Mouse (Mus musculus) hindbrain, embryonic 14.5 days (tissue): ENCODE measurements at regions not wholly inside any gene's neighbourhood (a gene's known extent, or its start where the extent isn't known, plus 50 kb on each side); places are given as distances from the start of the nearest gene placed in this dataset.
A peak's percentile ranks its signal among the peaks of the same experiment; 100 is the strongest.

Source experiments
- ATAC-seq: fragments of 200-750 bp; cut with Nextera tagmentation; 2 replicates; pipeline ENCODE4 v1.8.0; 2017; ENCODE audit warnings: moderate number of reproducible peaks, mild to moderate bottlenecking, moderate TSS enrichment, moderate library complexity; ENCODE audit not compliant: low FRiP score
- DNase-seq: peaks from one replicate; pipeline ENCODE4 v3.0.0-alpha.2; 2015; ENCODE audit warnings: low spot score
- H3K27ac ChIP-seq: fragments of 300-500 bp; sonication (generic); 2 replicates; pipeline ENCODE4 v1.5.1; 2014; ENCODE audit warnings: mild to moderate bottlenecking, moderate library complexity
- H3K27me3 ChIP-seq: fragments of 300-500 bp; sonication (generic); 2 replicates; pipeline ENCODE4 v1.6.1; 2014; ENCODE audit warnings: mild to moderate bottlenecking, low read length, mixed read lengths; ENCODE audit not compliant: control insufficient read depth, insufficient read depth
- H3K36me3 ChIP-seq: fragments of 300-500 bp; sonication (generic); replicated peaks from 2 replicates; pipeline ENCODE4 v1.6.1; 2014; ENCODE audit not compliant: control insufficient read depth, insufficient read depth
- H3K4me1 ChIP-seq: fragments of 300-500 bp; sonication (generic); replicated peaks from 2 replicates; pipeline ENCODE4 v1.6.1; 2014; ENCODE audit warnings: antibody characterized with exemption, low read length, mixed read lengths; ENCODE audit not compliant: control insufficient read depth, insufficient read depth
- H3K4me2 ChIP-seq: fragments of 300-500 bp; sonication (generic); replicated peaks from 2 replicates; pipeline ENCODE4 v1.6.1; 2014; ENCODE audit warnings: mild to moderate bottlenecking, moderate library complexity
- H3K4me3 ChIP-seq: fragments of 300-500 bp; sonication (generic); replicated peaks from 2 replicates; pipeline ENCODE4 v1.5.1; 2014; ENCODE audit warnings: mild to moderate bottlenecking, low read length
- H3K9ac ChIP-seq: fragments of 300-500 bp; sonication (generic); 2 replicates; pipeline ENCODE4 v1.6.1; 2014
- H3K9me3 ChIP-seq: fragments of 300-500 bp; sonication (generic); 2 replicates; pipeline ENCODE4 v1.6.1; 2016; ENCODE audit warnings: low read length; ENCODE audit not compliant: control insufficient read depth
- WGBS: fragments of 180-500 bp; shearing (Covaris S2); extraction: QIAGEN DNeasy Blood & Tissue Kit; methylation state at CpG from one replicate; pipeline ENCODE4 v1.1.7; 2014; 5-methylcytosine and 5-hydroxymethylcytosine counted together

GRCm38 (mm10) chr4:84108592-84108991 lies 566.5 kb downstream of the Bnc2 start:
- Histone ChIP-seq H3K9ac (no peak overlapping the region), H3K27ac (no peak overlapping the region), H3K4me1 (peaks cover 9% of the 10 kb centered on the region; the same call in 1 of the 2 replicates), H3K36me3 (no peaks in the 10 kb centered on the region), H3K4me2 (no peak overlapping the region), H3K9me3 (no peaks in the 10 kb centered on the region), H3K27me3 (no peaks in the 10 kb centered on the region), H3K4me3 (no peak overlapping the region)
- ATAC-seq = no peak
- no peak for DNase-seq
- 69% methylated on average over 6 of the region's 6 CpGs for WGBS

- ATAC-seq = no peak
- no peak overlapping the region for H3K4me3 ChIP-seq
- no peak overlapping the region for H3K4me2 ChIP-seq
- DNase-seq = no peak
- H3K9ac ChIP-seq = no peak overlapping the region
- H3K27ac ChIP-seq = no peak overlapping the region
- H3K9me3 ChIP-seq = no peaks in the 10 kb centered on the region
- peaks cover 9% of the 10 kb centered on the region; the same call in 1 of the 2 replicates for H3K4me1 ChIP-seq
- no peaks in the 10 kb centered on the region for H3K27me3 ChIP-seq
- WGBS = 8% methylated on average over 12 of the region's 12 CpGs
- H3K36me3 ChIP-seq = no peaks in the 10 kb centered on the region
Measured at GRCm38 (mm10) chr4:84109771-84110503, 565.1 kb downstream of the Bnc2 start.

- DNase-seq (no peak), ATAC-seq (no peak)
- H3K4me2 ChIP-seq = no peak overlapping the region
- H3K4me3 ChIP-seq = no peak overlapping the region
- no peak overlapping the region for H3K27ac ChIP-seq
- 77% methylated on average over 10 of the region's 10 CpGs for WGBS
- no peaks in the 10 kb centered on the region for H3K9me3 ChIP-seq
- H3K9ac ChIP-seq = no peak overlapping the region
- H3K36me3 ChIP-seq = no peaks in the 10 kb centered on the region
- no peaks in the 10 kb centered on the region for H3K27me3 ChIP-seq
- H3K4me1 ChIP-seq = peaks cover 9% of the 10 kb centered on the region; the same call in 1 of the 2 replicates
Measured at GRCm38 (mm10) chr4:84114162-84115040, 560.7 kb downstream of the Bnc2 start.

GRCm38 (mm10) chr4:84118284-84118919 lies 556.7 kb downstream of the Bnc2 start:
- DNase-seq = no peak
- no peaks in the 10 kb centered on the region for H3K36me3 ChIP-seq
- H3K27ac ChIP-seq = no peak overlapping the region
- H3K4me1 ChIP-seq = no peaks in the 10 kb centered on the region
- no peaks in the 10 kb centered on the region for H3K9me3 ChIP-seq
- 0 out of 2 replicates have a peak, but pooled peaks have one; percentile 21 for ATAC-seq
- H3K27me3 ChIP-seq = no peaks in the 10 kb centered on the region
- WGBS = 100% methylated on average over 2 of the region's 2 CpGs
- no peak overlapping the region for H3K4me2 ChIP-seq
- H3K4me3 ChIP-seq = no peak overlapping the region
- H3K9ac ChIP-seq = no peak overlapping the region

- ATAC-seq = no peak
- Histone ChIP-seq H3K4me1 (no peaks in the 10 kb centered on the region), H3K9me3 (no peaks in the 10 kb centered on the region), H3K9ac (no peak overlapping the region), H3K27me3 (no peaks in the 10 kb centered on the region), H3K4me3 (no peak overlapping the region), H3K36me3 (no peaks in the 10 kb centered on the region), H3K27ac (no peak overlapping the region), H3K4me2 (no peak overlapping the region)
- WGBS = 27% methylated on average over 7 of the region's 7 CpGs
- DNase-seq = no peak
Measured at GRCm38 (mm10) chr4:84119616-84120015, 555.5 kb downstream of the Bnc2 start.

GRCm38 (mm10) chr4:84120330-84120729 lies 554.7 kb downstream of the Bnc2 start:
- DNase-seq = no peak
- no peaks in the 10 kb centered on the region for H3K36me3 ChIP-seq
- no peaks in the 10 kb centered on the region for H3K27me3 ChIP-seq
- no peaks in the 10 kb centered on the region for H3K9me3 ChIP-seq
- no peaks in the 10 kb centered on the region for H3K4me1 ChIP-seq
- no peak overlapping the region for H3K27ac ChIP-seq
- no peak overlapping the region for H3K4me3 ChIP-seq
- 55% methylated on average over 7 of the region's 7 CpGs for WGBS
- H3K9ac ChIP-seq = no peak overlapping the region
- ATAC-seq = peak; percentile 18; the same call in 1 of the 2 replicates
- no peak overlapping the region for H3K4me2 ChIP-seq

- no peak overlapping the region for H3K27ac ChIP-seq
- no peak for ATAC-seq
Measured at GRCm38 (mm10) chr4:84121442-84121841, 553.6 kb downstream of the Bnc2 start.

GRCm38 (mm10) chr4:84126400-84126799 lies 548.7 kb downstream of the Bnc2 start:
- Histone ChIP-seq H3K4me2 (no peak overlapping the region), H3K27me3 (no peaks in the 10 kb centered on the region), H3K9ac (no peak overlapping the region), H3K36me3 (no peaks in the 10 kb centered on the region), H3K4me3 (no peak overlapping the region), H3K27ac (no peak overlapping the region), H3K9me3 (no peaks in the 10 kb centered on the region), H3K4me1 (no peaks in the 10 kb centered on the region)
- ATAC-seq (no peak), DNase-seq (no peak)
- 55% methylated on average over 4 of the region's 4 CpGs for WGBS

More at GRCm38 (mm10) chr4:84121442-84121841, 553.6 kb downstream of the Bnc2 start:
- Histone ChIP-seq H3K4me2 (no peak overlapping the region), H3K4me1 (no peaks in the 10 kb centered on the region), H3K9ac (no peak overlapping the region), H3K27me3 (no peaks in the 10 kb centered on the region), H3K9me3 (no peaks in the 10 kb centered on the region), H3K36me3 (no peaks in the 10 kb centered on the region), H3K4me3 (no peak overlapping the region)
- DNase-seq = no peak
- WGBS = 72% methylated on average over 10 of the region's 10 CpGs

- DNase-seq = no peak
- ATAC-seq = no peak
- WGBS = 78% methylated on average over 2 of the region's 2 CpGs
- Histone ChIP-seq H3K27ac (no peak overlapping the region), H3K9ac (no peak overlapping the region), H3K27me3 (no peaks in the 10 kb centered on the region), H3K36me3 (no peaks in the 10 kb centered on the region), H3K4me2 (no peak overlapping the region), H3K9me3 (no peaks in the 10 kb centered on the region), H3K4me1 (no peaks in the 10 kb centered on the region), H3K4me3 (no peak overlapping the region)
Measured at GRCm38 (mm10) chr4:84127380-84127779, 547.7 kb downstream of the Bnc2 start.
